Mouse (Mus musculus): Measurements from ENCODE around the gene Nek4. TPM values are rescaled to one million over a fixed set of nuclear protein-coding genes. Genes with fewer than 3 reads are reported as not detected.

The Nek4 gene
- polyA plus RNA-seq (2012): 3.4 and 3.9 TPM in 2 replicates

GRCm38 (mm10) chr14:30951154-30951825 lies at the start of gene Nek4:
Gene Nek4 (plus strand): TSS chr14:30951377.

DNA sequence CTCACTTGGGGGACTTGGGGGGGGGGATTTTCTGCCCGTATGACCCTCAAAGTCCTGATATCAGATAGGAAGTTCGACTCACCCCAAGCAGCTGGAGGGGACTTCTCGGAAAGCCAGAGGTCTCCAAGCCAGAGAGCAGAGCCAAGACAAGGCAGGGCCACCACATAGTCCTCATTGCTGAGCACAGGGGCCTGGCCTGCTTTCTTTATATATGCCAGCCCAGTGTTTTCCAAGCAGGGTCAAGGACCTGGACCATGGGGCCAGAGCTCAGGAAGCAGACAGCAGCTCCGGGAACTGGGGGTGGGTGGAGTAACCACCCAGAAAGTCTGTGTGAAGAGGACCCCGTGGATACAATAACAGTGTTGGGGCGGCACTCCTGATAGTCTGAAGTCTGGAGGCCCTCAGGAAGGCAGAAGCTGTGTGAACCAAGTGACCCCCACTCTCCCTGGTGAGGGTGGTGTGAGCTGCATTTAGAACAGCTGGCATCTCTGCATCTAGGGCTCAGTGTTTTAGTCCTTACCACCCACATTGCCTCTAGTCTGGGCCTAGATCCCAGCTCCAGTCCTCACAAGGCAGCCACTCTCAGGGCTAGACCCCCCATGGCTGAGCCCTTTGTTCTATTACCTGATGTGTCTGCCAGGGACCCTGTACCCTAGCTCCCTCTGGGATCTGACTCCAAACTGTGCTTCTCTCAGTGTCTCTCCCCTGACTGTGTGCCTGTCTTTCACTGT lies 27.6 kb upstream of the Nek4 start, which contains the start of gene Itih3:
Gene Itih3, minus strand, starts transcription at position 386 of the 731 bp plus-strand sequence.

GRCm38 (mm10) chr14:30943038-30943437 lies 8.1 kb upstream of the Nek4 start, which contains the start of gene Itih1:
Gene Itih1 (minus strand): TSS chr14:30943289.

DNA sequence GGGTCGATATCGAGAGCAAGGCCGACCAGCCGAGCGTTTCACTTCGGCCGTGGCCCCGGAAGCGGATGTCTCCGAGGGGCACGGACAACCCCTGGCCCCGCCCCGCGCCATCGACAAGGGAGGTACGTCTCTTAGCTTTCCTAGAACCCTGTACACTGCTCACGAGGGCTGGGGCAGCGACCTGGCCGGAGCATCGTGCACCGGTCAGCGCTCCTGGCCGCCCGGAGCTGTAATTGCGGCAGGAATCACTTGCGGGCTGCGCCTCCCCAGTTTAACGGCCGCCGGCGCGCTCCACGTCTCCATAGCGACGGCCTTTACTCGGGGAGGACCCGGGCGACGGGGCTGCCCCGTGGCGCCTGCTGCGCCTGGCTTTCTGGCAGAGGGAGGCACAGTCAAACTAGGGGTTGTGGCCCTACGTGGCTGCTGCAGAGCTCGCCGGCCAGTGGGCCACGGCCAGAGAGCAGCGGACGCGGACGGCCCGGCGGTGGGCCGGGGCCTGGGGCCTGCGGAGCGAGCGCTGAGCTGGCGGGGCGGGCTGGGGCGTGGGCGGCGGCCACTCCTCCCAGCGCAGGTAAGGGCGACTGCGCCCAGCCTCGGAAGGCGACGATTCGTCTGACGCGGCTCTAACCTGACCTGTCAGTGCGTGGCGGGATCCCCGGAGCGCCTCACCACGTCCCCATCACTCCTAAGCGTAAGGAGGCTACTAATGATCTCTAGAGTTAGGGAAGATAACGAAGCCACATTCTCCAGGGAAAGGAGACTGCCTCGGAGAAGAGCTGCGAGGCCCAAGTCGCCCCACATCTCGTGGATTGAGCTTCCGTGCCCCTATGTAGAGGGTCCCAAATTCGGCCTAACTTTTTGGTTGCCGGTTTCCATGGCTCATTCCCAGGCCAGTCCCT lies 50.4 kb downstream of the Nek4 start, which contains the start of the genes Glt8d1 and Spcs1:
Gene Glt8d1, plus strand, starts transcription at position 94 of the 899 bp plus-strand sequence.
Gene Spcs1, minus strand, starts transcription at position 366 of the 899 bp plus-strand sequence.

GRCm38 (mm10) chr14:31018860-31019291 lies 67.7 kb downstream of the Nek4 start, which contains the start of the genes Pbrm1 and Gnl3:
Gene Pbrm1 (plus strand): TSS chr14:31019138.
Gene Gnl3 (minus strand): TSS chr14:31019152.

Other genes starting within 250 kb of the Nek4 start
- gene Sfmbt1, start 236.5 kb upstream of the Nek4 start, polyA plus RNA-seq (2012): 2.3 and 2.8 TPM in 2 replicates
- 24.1 and 25.4 TPM in 2 replicates for gene Tmem110, start 125.8 kb upstream of the Nek4 start, polyA plus RNA-seq (2012)
- 0.40 and 0.62 TPM in 2 replicates for gene Mustn1, start 72.2 kb upstream of the Nek4 start, polyA plus RNA-seq (2012)
- not detected in 2 replicates for gene Itih4, start 64.9 kb upstream of the Nek4 start, polyA plus RNA-seq (2012)
- gene Itih3, start 27.6 kb upstream of the Nek4 start, polyA plus RNA-seq (2012): not detected in 2 replicates
- not detected in 2 replicates for gene Itih1, start 8.1 kb upstream of the Nek4 start, polyA plus RNA-seq (2012)
- 5.6 and 6.6 TPM in 2 replicates for gene Glt8d1, start 50.0 kb downstream of the Nek4 start, polyA plus RNA-seq (2012)
- gene Spcs1, start 50.3 kb downstream of the Nek4 start, polyA plus RNA-seq (2012): 21.1 and 23.1 TPM in 2 replicates
- 8.0 and 8.9 TPM in 2 replicates for gene Pbrm1, start 67.8 kb downstream of the Nek4 start, polyA plus RNA-seq (2012)
- 25.0 and 35.7 TPM in 2 replicates for gene Gnl3, start 67.8 kb downstream of the Nek4 start, polyA plus RNA-seq (2012)
- 56.0 TPM in 2 replicates for gene Smim4, start 177.6 kb downstream of the Nek4 start, polyA plus RNA-seq (2012)
- 154 and 193 TPM in 2 replicates for gene Nt5dc2, start 179.7 kb downstream of the Nek4 start, polyA plus RNA-seq (2012)
- gene Stab1, start 217.3 kb downstream of the Nek4 start, polyA plus RNA-seq (2012): 0.70 and 0.91 TPM in 2 replicates